Mouse (Mus musculus): Measurements from ENCODE around the gene Inpp5b.

DNA sequence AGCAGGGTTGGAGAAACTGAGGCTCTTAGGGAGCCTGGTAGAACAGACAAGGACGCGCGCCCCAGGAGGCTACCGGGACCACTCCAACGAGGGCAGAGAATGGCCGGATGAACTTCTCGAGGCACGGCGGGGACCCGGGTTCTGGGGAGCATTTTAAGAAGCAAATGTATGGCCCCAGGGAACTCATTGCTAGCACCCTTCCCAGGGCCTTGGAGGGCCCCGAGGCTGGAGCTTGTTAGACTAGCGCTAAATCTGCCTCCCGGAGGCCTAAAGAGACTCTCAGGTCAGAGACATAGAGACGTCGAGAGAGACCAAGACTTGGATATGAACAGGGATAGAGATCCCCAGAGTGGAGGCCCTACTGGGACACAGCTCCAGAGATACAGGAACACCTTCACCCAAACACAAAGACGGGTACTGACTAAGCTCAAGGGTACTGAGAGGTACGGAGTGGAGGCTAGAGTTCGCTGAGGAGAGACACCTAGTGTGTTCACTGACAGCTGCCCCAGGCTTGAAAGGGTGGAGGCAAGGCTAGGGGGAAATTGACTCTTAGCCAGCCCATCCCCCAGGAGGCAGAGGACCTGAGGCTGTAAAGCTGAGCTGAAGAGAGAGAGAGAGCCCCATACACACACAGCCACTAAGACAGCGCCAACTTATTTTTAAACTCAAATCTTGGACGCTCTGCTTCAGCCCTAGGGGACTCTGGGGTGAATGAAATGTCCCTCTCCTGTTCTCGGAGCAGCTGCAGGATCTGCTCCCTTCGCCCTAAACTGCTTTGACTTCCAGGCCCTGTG, 40.4 kb upstream of the Inpp5b start:
- no peak for TF ChIP-seq POLR2A (IDR thresholded peaks at IDR 0.05; ENCODE audit: low read depth, low read length)
- TF ChIP-seq CTCF (conservative IDR thresholded peaks at IDR 0.05; ENCODE audit: insufficient read depth, insufficient read length, low read depth, low read length), result no peak

Data from kidney, adult 2 months (tissue).